Mouse (Mus musculus) spleen, adult 18-20 months (tissue): Measurements from ENCODE around the gene Rprd2.
"Not testable (repeated sequence)": the region's sequence is repeated elsewhere in the genome, so short reads cannot be mapped to it uniquely, and the experiment has no call there.

Experiments
- DNase-seq, 2 experiments: peaks; one replicate each; pipeline ENCODE4 v3.0.0; 2022; ENCODE audit warnings: mixed read lengths in 2 of 2

The Rprd2 gene

GRCm38 (mm10) chr3:95818571-95819288 is at the start of gene Rprd2:
TSS of gene Rprd2 (minus strand) at chr3:95818863.
- peak; percentile 62 to 71 for DNase-seq

- DNase-seq, result no peak
Observed at GRCm38 (mm10) chr3:95867408-95867807, 48.7 kb upstream of the Rprd2 start.

GRCm38 (mm10) chr3:95866071-95866470 is 47.4 kb upstream of the Rprd2 start:
- DNase-seq, result no peak

- DNase-seq, result no peak
Observed at GRCm38 (mm10) chr3:95865571-95865970, 46.9 kb upstream of the Rprd2 start.

GRCm38 (mm10) chr3:95865050-95865449 is 46.4 kb upstream of the Rprd2 start:
- DNase-seq, result no peak

GRCm38 (mm10) chr3:95863578-95863977 is 44.9 kb upstream of the Rprd2 start:
- no peak for DNase-seq

- DNase-seq, result peak in 1 of 2 experiments; percentile 55
Observed at GRCm38 (mm10) chr3:95861796-95862195, 43.1 kb upstream of the Rprd2 start.

- DNase-seq, result peak in 1 of 2 experiments; percentile 21
Observed at GRCm38 (mm10) chr3:95861216-95861615, 42.6 kb upstream of the Rprd2 start.

- DNase-seq, result no peak
Observed at GRCm38 (mm10) chr3:95860323-95860722, 41.7 kb upstream of the Rprd2 start.

GRCm38 (mm10) chr3:95858278-95858677 is 39.6 kb upstream of the Rprd2 start:
- not testable (repeated sequence) for DNase-seq

- DNase-seq, result not testable (repeated sequence)
Observed at GRCm38 (mm10) chr3:95857050-95857449, 38.4 kb upstream of the Rprd2 start.

GRCm38 (mm10) chr3:95856115-95856514 is 37.5 kb upstream of the Rprd2 start:
- DNase-seq, result no peak

GRCm38 (mm10) chr3:95855502-95856089 is 36.9 kb upstream of the Rprd2 start, which contains the start of gene Prpf3:
TSS of gene Prpf3 (minus strand) at chr3:95855885.
- DNase-seq, result peak; percentile 87 to 96

- no peak for DNase-seq
Observed at GRCm38 (mm10) chr3:95851317-95851716, 32.7 kb upstream of the Rprd2 start.

- DNase-seq, result no peak
Observed at GRCm38 (mm10) chr3:95850611-95851010, 31.9 kb upstream of the Rprd2 start.

GRCm38 (mm10) chr3:95842503-95843214 is 24.0 kb upstream of the Rprd2 start:
- DNase-seq, result no peak

GRCm38 (mm10) chr3:95839250-95839649 is 20.6 kb upstream of the Rprd2 start:
- DNase-seq, result no peak

- DNase-seq, result no peak
Observed at GRCm38 (mm10) chr3:95829053-95829452, 10.4 kb upstream of the Rprd2 start.

GRCm38 (mm10) chr3:95826275-95826674 is 7.6 kb upstream of the Rprd2 start:
- DNase-seq, result no peak

- DNase-seq, result peak in 1 of 2 experiments; percentile 9
Observed at GRCm38 (mm10) chr3:95820046-95821010, 1.7 kb upstream of the Rprd2 start.

GRCm38 (mm10) chr3:95819351-95819985 is 805 bp upstream of the Rprd2 start:
- peak; percentile 100 for DNase-seq

GRCm38 (mm10) chr3:95818026-95818511 is 594 bp downstream of the Rprd2 start:
- DNase-seq, result peak in 1 of 2 experiments; percentile 39
